Mouse (Mus musculus): Measurements from ENCODE around the gene Zfp719.

GRCm38 (mm10) chr7:43532936-43533505 is 46.4 kb upstream of the Zfp719 start:
- TF ChIP-seq CTCF (IDR thresholded peaks at IDR 0.05; ENCODE audit: low read depth) (no peak), EP300 (optimal IDR thresholded peaks at IDR 0.05) (no peak)

Data from stomach, postnatal 0 days (tissue).